Mouse (Mus musculus): ENCODE measurements around the gene Mtmr14.
A peak's percentile ranks its signal among the peaks of the same experiment; 100 is the strongest.

GRCm38 (mm10) chr6:113238442-113238841, 799 bp downstream of the Mtmr14 start:
- TF ChIP-seq POLR2A (IDR thresholded peaks at IDR 0.05; ENCODE audit: low read depth, low read length), result no peak
- no peak for TF ChIP-seq CTCF (conservative IDR thresholded peaks at IDR 0.05 in 1 of 2, IDR thresholded peaks at IDR 0.05 in 1 of 2; ENCODE audit: low read depth in 2 of 2, low read length in 2 of 2)
- peak; percentile 71 for TF ChIP-seq TBP (conservative IDR thresholded peaks at IDR 0.05; ENCODE audit: low read depth, low read length)
- TF ChIP-seq USF1 (IDR thresholded peaks at IDR 0.05; ENCODE audit: low read depth, low read length), result no peak
- no peak; the same call in 1 of the 2 replicates for TF ChIP-seq HCFC1 (IDR thresholded peaks at IDR 0.05; ENCODE audit: low read depth, low read length)
- TF ChIP-seq MAX (IDR thresholded peaks at IDR 0.05; ENCODE audit: low read length), result no peak
- TF ChIP-seq NELFE (IDR thresholded peaks at IDR 0.05; ENCODE audit: low read depth, low read length), result no peak
- no peak for TF ChIP-seq ELF1 (IDR thresholded peaks at IDR 0.05; ENCODE audit: low read depth, low read length)
- no peak for TF ChIP-seq MAFK (IDR thresholded peaks at IDR 0.05; ENCODE audit: insufficient replicate concordance, low read length)
- TF ChIP-seq MEF2A (IDR thresholded peaks at IDR 0.05; ENCODE audit: borderline replicate concordance, low read depth, low read length), result peak; percentile 53; the same call in 1 of the 2 replicates
- peak; percentile 36; the same call in 1 of the 2 replicates for TF ChIP-seq ETS1 (conservative IDR thresholded peaks at IDR 0.05; ENCODE audit: low read depth, low read length)
